Mouse (Mus musculus): ENCODE measurements around the gene Gclm.

DNA sequence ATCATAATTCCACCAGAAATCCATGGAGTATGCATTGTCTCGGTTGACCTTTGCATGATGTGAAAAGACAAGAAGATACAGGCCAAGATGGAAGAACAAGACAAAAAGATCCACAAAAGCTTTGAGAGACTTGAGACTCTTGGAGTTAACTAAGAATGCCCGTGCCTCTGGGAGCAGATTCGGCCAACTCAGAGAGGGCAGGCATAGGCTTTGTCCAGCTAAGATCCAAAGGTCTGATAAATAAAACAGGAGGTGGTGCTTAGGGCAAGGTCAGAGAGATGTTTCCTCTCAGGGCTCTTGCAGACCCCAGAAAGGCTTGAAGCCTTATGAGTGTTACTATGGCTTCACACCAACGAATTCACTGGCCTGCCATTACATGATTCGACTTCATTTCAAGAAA lies 45.3 kb upstream of the Gclm start:
- no peak for TF ChIP-seq CEBPB (IDR thresholded peaks at IDR 0.05; ENCODE audit: insufficient read depth, poor library complexity, severe bottlenecking)
- TF ChIP-seq MYOD1 (IDR thresholded peaks at IDR 0.05; ENCODE audit: control insufficient read depth in 1 of 3, insufficient read length in 2 of 3, low read depth in 2 of 3) = no peak
- no peak for TF ChIP-seq E2F4 (IDR thresholded peaks at IDR 0.05; ENCODE audit: insufficient read depth)
- TF ChIP-seq MAX (IDR thresholded peaks at IDR 0.05; ENCODE audit: low read depth) = no peak
- no peak for TF ChIP-seq MYOG (IDR thresholded peaks at IDR 0.05; ENCODE audit: control insufficient read depth in 1 of 3, insufficient read depth in 1 of 3, insufficient read length in 2 of 3, low read depth in 2 of 3)
- TF ChIP-seq POLR2A (IDR thresholded peaks at IDR 0.05; ENCODE audit: insufficient read length, low read depth) = no peak
- no peak for TF ChIP-seq POLR2AphosphoS2 (IDR thresholded peaks at IDR 0.05; ENCODE audit: insufficient read length, low read depth)
- TF ChIP-seq USF1 (IDR thresholded peaks at IDR 0.05; ENCODE audit: low read depth) = no peak
- TF ChIP-seq SRF (IDR thresholded peaks at IDR 0.05; ENCODE audit: control insufficient read depth, insufficient read length, low read depth) = no peak

Data from myocyte (in vitro differentiated cells).